8 mouse cellular contexts compared by ENCODE assay signal in genomic region chr11:118102838-118103237, GRCm38 (mm10). TPM values are rescaled to one million over a fixed set of nuclear protein-coding genes. Genes with fewer than 3 reads are reported as not detected.
DNase-seq lines count a peak whose midpoint lies in the region; ATAC-seq and TF ChIP-seq lines count a peak whose summit lies in the region.

No protein-coding gene starts in this region.

- H3K36me3 ChIP-seq in hindbrain, embryonic 10.5 days = no peaks in the 10 kb centered on the region
- no peaks in the 10 kb centered on the region for H3K36me3 ChIP-seq in hindbrain, embryonic 12.5 days
- H3K36me3 ChIP-seq in intestine, postnatal 0 days (ENCODE audit: control insufficient read depth, insufficient read depth) = no peaks in the 10 kb centered on the region
- no peaks in the 10 kb centered on the region for H3K36me3 ChIP-seq in midbrain, embryonic 16.5 days (ENCODE audit: control insufficient read depth, insufficient read depth, low read length)

- WGBS in hindbrain, embryonic 10.5 days = 52% methylated on average over 3 of the region's 3 CpGs
- 58% methylated on average over 3 of the region's 3 CpGs for WGBS in hindbrain, embryonic 12.5 days
- WGBS in intestine, postnatal 0 days = 50% methylated on average over 3 of the region's 3 CpGs
- 62% methylated on average over 3 of the region's 3 CpGs for WGBS in midbrain, embryonic 16.5 days

- H3K9ac ChIP-seq in hindbrain, embryonic 12.5 days = no peak overlapping the region
- no peak overlapping the region for H3K9ac ChIP-seq in intestine, postnatal 0 days (ENCODE audit: low read depth, low read length)
- no peak overlapping the region for H3K9ac ChIP-seq in midbrain, embryonic 16.5 days (ENCODE audit: low read depth, low read length)

- no peaks in the 10 kb centered on the region for H3K9me3 ChIP-seq in hindbrain, embryonic 10.5 days
- H3K9me3 ChIP-seq in hindbrain, embryonic 12.5 days (replicated peaks) = no peaks in the 10 kb centered on the region
- no peaks in the 10 kb centered on the region for H3K9me3 ChIP-seq in intestine, postnatal 0 days (ENCODE audit: control insufficient read depth)
- H3K9me3 ChIP-seq in midbrain, embryonic 16.5 days (replicated peaks; ENCODE audit: control insufficient read depth, low read length, poor library complexity, severe bottlenecking) = no peaks in the 10 kb centered on the region

- no peaks in the 10 kb centered on the region for H3K27me3 ChIP-seq in hindbrain, embryonic 10.5 days (ENCODE audit: insufficient read depth, poor library complexity, severe bottlenecking)
- no peaks in the 10 kb centered on the region for H3K27me3 ChIP-seq in hindbrain, embryonic 12.5 days
- no peaks in the 10 kb centered on the region for H3K27me3 ChIP-seq in intestine, postnatal 0 days (replicated peaks; ENCODE audit: control insufficient read depth, insufficient read depth, low read length)
- no peaks in the 10 kb centered on the region for H3K27me3 ChIP-seq in midbrain, embryonic 16.5 days (ENCODE audit: control insufficient read depth, insufficient read depth, low read depth, low read length)

- peak; percentile 84 for DNase-seq in hindbrain, embryonic 10.5 days (ENCODE audit: low spot score)
- peak; percentile 77 for DNase-seq in cerebellum, adult 11 months
- peak; percentile 79 to 96 for DNase-seq in frontal cortex, adult 2 months (ENCODE audit: extremely low spot score in 1 of 2, low spot score in 1 of 2)
- peak; percentile 89 to 92 for DNase-seq in left cerebral cortex, postnatal 14 days (ENCODE audit: low spot score in 2 of 2)
- DNase-seq in spleen, postnatal 10 days (ENCODE audit: low spot score in 2 of 2) = peak; percentile 87 to 94

- ATAC-seq in hindbrain, embryonic 12.5 days (ENCODE audit: low FRiP score) = no peak
- peak; percentile 23; the same call in 1 of the 2 replicates for ATAC-seq in intestine, postnatal 0 days
- peak; percentile 32; the same call in 1 of the 2 replicates for ATAC-seq in midbrain, embryonic 16.5 days

- H3K4me1 ChIP-seq in hindbrain, embryonic 10.5 days (replicated peaks) = peaks cover 24% of the 10 kb centered on the region
- no peaks in the 10 kb centered on the region; the same call in 1 of the 2 replicates for H3K4me1 ChIP-seq in hindbrain, embryonic 12.5 days
- H3K4me1 ChIP-seq in intestine, postnatal 0 days (replicated peaks; ENCODE audit: control insufficient read depth, insufficient read depth, low read length) = no peaks in the 10 kb centered on the region
- H3K4me1 ChIP-seq in midbrain, embryonic 16.5 days (ENCODE audit: control insufficient read depth, insufficient read depth, low read length) = no peaks in the 10 kb centered on the region

- H3K4me2 ChIP-seq in hindbrain, embryonic 12.5 days (replicated peaks) = no peak overlapping the region
- no peak overlapping the region for H3K4me2 ChIP-seq in intestine, postnatal 0 days (replicated peaks; ENCODE audit: low read depth)
- H3K4me2 ChIP-seq in midbrain, embryonic 16.5 days (ENCODE audit: low read length) = no peak overlapping the region

- no peak overlapping the region for H3K27ac ChIP-seq in hindbrain, embryonic 10.5 days
- no peak overlapping the region for H3K27ac ChIP-seq in hindbrain, embryonic 12.5 days
- H3K27ac ChIP-seq in intestine, postnatal 0 days (ENCODE audit: low read depth, low read length) = no peak overlapping the region
- H3K27ac ChIP-seq in midbrain, embryonic 16.5 days (ENCODE audit: low read length) = no peak overlapping the region

- intact Hi-C loops in left cerebral cortex, postnatal 14 days (cut with DNase I) = loop anchor here (2.0 to 5.0 kb wide), 2 partner anchors 119 to 232 kb away; no protein-coding TSS in a partner anchor

- H3K4me3 ChIP-seq in hindbrain, embryonic 10.5 days = no peak overlapping the region
- no peak overlapping the region for H3K4me3 ChIP-seq in hindbrain, embryonic 12.5 days
- H3K4me3 ChIP-seq in intestine, postnatal 0 days (ENCODE audit: low read depth, low read length) = no peak overlapping the region
- H3K4me3 ChIP-seq in midbrain, embryonic 16.5 days (ENCODE audit: low read depth, low read length) = no peak overlapping the region

- peak; percentile 100 for TF ChIP-seq CTCF in intestine, postnatal 0 days (IDR thresholded peaks at IDR 0.05; ENCODE audit: low read depth)

RNA-seq across cellular contexts. Expression of gene Dnah17, which starts 27.6 kb away (rescaled TPM):
- 0.19 and 0.33 TPM in 2 replicates for polyA plus RNA-seq in hindbrain, embryonic 10.5 days (2016; fragmentation: Nextera tagmentation; extraction: Ambion mirVana)
- polyA plus RNA-seq in hindbrain, embryonic 12.5 days (2016; fragmentation: Nextera tagmentation; extraction: Ambion mirVana) = 0.27 and 0.38 TPM in 2 replicates
- polyA plus RNA-seq in frontal cortex, adult 2 months (2012; rRNA removed) = 0.21 and 0.24 TPM in 2 replicates
- polyA plus RNA-seq in intestine, postnatal 0 days (2015; fragmentation: Nextera tagmentation; extraction: Ambion mirVana) = 0.03 and 0.05 TPM in 2 replicates
- under 1 TPM; 0.08 to 0.33 TPM for total RNA-seq in left cerebral cortex, postnatal 14 days (2021)
- polyA plus RNA-seq in midbrain, embryonic 16.5 days (2015; fragmentation: Nextera tagmentation; extraction: Ambion mirVana) = 0.20 and 0.35 TPM in 2 replicates
